Mouse (Mus musculus) testis, adult 2 months (tissue): ENCODE data around the gene Vmp1.

ENCODE experiments used
- CTCF ChIP-seq: fragments of 200-500 bp; IDR thresholded peaks from 2 replicates; pipeline ENCODE4 v1.5.1; 2012; ENCODE audit warnings: low read depth, mild to moderate bottlenecking, inconsistent platforms, low read length, moderate library complexity; ENCODE audit not compliant: control insufficient read depth, insufficient read depth, insufficient replicate concordance
- POLR2A ChIP-seq: fragments of 200-500 bp; IDR thresholded peaks from 2 replicates; pipeline ENCODE4 v1.6.1; 2012; ENCODE audit warnings: low read depth, mild to moderate bottlenecking, inconsistent platforms, low read length, moderate library complexity; ENCODE audit not compliant: control insufficient read depth

DNA sequence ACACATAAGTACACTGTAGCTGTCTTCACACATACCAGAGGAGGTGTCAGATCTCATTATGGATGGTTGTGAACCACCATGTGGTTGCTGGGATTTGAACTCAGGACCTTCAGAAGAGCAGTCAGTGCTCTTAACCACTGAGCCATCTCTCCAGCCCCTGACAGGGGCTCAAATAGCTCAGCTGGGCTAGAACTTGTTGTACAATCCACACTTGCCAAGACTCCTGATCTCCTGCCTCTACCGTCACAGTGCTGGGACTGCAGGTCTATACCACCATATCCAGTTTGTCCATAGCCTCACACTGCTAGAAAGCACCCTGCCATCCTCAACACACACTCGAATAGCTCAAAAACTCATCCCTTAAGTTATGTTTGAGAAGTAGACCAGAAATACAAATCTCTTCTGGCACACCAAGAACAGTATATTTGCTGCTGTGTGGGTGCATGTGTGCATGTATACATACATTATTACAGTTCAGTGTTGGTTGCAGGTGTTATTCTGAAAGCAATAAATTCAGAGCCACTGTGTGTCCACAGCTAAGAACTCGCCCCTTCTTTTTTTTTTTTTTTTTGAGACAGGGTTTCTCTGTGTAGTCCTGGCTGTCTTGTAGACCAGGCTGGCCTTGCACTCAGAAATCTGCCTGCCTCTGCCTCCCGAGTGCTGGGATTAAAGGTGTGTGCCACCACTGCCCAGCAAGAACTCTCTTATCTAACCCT, 94.9 kb downstream of the Vmp1 start:
- TF ChIP-seq POLR2A (no peak), CTCF (no peak)
